Mouse (Mus musculus): ENCODE measurements around the gene Elovl2. TPM values are rescaled to one million over a fixed set of nuclear protein-coding genes. Genes with fewer than 3 reads are reported as not detected.
"Not testable (repeated sequence)": the region's sequence is repeated elsewhere in the genome, so short reads cannot be mapped to it uniquely, and the experiment has no call there.

The Elovl2 gene
- 1.2 and 1.8 TPM in 2 replicates for polyA plus RNA-seq (2015; fragmentation: Nextera tagmentation; extraction: Ambion mirVana)

- no peaks in the 10 kb centered on the region for H3K9me3 ChIP-seq (ENCODE audit: control insufficient read depth, low read length)
- WGBS = 2% methylated on average over 38 of the region's 77 CpGs
- no peaks in the 10 kb centered on the region for H3K27me3 ChIP-seq (ENCODE audit: control insufficient read depth, insufficient read depth, low read length)
- peak within 1 kb of the TSS; percentile 75 for H3K4me2 ChIP-seq (replicated peaks; ENCODE audit: low read depth)
- TF ChIP-seq EP300 (optimal IDR thresholded peaks at IDR 0.05) (no peak), CTCF (IDR thresholded peaks at IDR 0.05; ENCODE audit: low read depth) (peak; percentile 63)
- DNase-seq (ENCODE audit: low spot score) (peak; percentile 79), ATAC-seq (ENCODE audit: low FRiP score, low TSS enrichment) (peak; percentile 91)
- no peaks in the 10 kb centered on the region for H3K4me1 ChIP-seq (replicated peaks; ENCODE audit: control insufficient read depth, insufficient read depth)
- H3K27ac ChIP-seq (replicated peaks) = no peak within 1 kb of the TSS
- no peaks in the 10 kb centered on the region for H3K36me3 ChIP-seq (ENCODE audit: control insufficient read depth, insufficient read depth, low read length)
- peak within 1 kb of the TSS; percentile 52 for H3K4me3 ChIP-seq (ENCODE audit: low read depth, low read length)
- H3K9ac ChIP-seq (ENCODE audit: low read length) = peak within 1 kb of the TSS; percentile 47
Observed at GRCm38 (mm10) chr13:41220304-41220834, at the start of gene Elovl2. Gene Elovl2, minus strand, starts transcription at chr13:41220405.

DNA sequence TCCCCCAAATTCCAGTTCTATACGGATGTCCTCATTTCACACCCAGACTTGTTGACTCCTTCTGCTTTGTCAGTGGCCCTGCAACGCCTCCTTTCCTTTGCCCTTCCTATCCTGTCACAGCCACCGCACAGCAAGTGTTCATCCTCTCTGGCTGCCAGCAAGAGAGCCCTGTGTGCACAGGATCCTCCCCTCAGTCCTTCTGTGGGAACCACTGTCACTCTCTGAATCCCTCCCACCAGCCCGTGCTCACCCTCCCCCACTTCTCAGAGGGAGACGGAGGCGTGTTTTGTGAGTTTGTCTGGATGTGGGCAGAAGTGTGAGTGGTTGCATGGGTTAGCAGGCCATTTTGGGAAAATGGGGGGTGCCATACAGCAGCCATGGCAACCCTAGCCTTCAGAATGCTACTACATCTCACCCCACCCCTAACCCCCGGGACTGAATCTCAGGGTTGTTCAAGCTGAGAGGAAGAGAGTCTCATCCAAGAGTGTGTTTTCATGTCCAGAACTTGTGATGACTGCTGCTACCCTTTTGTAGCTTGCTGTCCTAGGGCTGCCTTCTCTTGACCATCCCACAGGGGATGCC is 47.7 kb upstream of the Elovl2 start:
- no peaks in the 10 kb centered on the region for H3K27me3 ChIP-seq (ENCODE audit: control insufficient read depth, insufficient read depth, low read length)
- H3K9me3 ChIP-seq (ENCODE audit: control insufficient read depth, low read length) = no peaks in the 10 kb centered on the region
- no peak overlapping the region for H3K4me2 ChIP-seq (replicated peaks; ENCODE audit: low read depth)
- 46% methylated on average over 7 of the region's 7 CpGs for WGBS
- TF ChIP-seq CTCF (IDR thresholded peaks at IDR 0.05; ENCODE audit: low read depth) (no peak), EP300 (optimal IDR thresholded peaks at IDR 0.05) (no peak)
- no peaks in the 10 kb centered on the region for H3K36me3 ChIP-seq (ENCODE audit: control insufficient read depth, insufficient read depth, low read length)
- H3K9ac ChIP-seq (ENCODE audit: low read length) = no peak overlapping the region
- ATAC-seq (ENCODE audit: low FRiP score, low TSS enrichment) = 0 out of 2 replicates have a peak, but pooled peaks have one; percentile 24
- H3K4me3 ChIP-seq (ENCODE audit: low read depth, low read length) = no peak overlapping the region
- no peaks in the 10 kb centered on the region for H3K4me1 ChIP-seq (replicated peaks; ENCODE audit: control insufficient read depth, insufficient read depth)
- no peak overlapping the region for H3K27ac ChIP-seq (replicated peaks)
- DNase-seq (ENCODE audit: low spot score) = no peak

DNA sequence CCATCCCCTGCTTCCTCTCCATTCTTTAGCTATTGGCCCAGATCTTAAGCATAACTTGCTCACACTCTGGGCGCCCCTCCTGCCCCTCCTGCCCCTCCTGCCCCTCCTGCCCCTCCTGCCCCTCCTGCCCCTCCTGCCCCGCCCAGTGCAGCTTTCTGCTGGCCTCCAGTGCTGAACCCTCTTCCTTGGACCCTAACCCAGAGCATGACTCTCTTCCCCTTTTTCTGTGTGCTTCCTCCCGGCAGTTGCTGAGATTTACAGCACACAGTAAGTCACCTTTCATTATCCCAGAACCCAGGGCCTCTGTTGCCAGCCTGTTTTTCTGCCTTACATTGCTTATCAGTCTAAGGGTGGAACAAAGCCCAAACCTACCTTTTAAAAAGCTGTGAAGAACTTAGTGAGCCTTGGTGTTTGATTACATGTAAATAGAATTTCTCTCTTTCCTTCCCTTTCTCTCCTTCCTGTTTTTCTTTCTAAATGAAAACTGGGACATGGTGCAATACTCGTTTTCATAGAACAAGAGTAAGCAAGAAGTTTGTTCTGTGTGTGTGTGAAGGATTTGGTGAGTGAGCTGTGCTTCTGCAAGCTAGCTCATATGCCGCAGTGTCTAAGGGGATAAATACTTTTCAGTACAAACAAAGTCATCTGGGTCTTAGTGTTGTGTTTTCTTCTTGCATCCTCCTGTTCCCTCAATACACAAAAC is 43.2 kb upstream of the Elovl2 start:
- H3K4me3 ChIP-seq (ENCODE audit: low read depth, low read length) = no peak overlapping the region
- no peaks in the 10 kb centered on the region for H3K36me3 ChIP-seq (ENCODE audit: control insufficient read depth, insufficient read depth, low read length)
- no peak overlapping the region for H3K4me2 ChIP-seq (replicated peaks; ENCODE audit: low read depth)
- no peaks in the 10 kb centered on the region for H3K9me3 ChIP-seq (ENCODE audit: control insufficient read depth, low read length)
- WGBS = 70% methylated on average over 5 of the region's 5 CpGs
- H3K4me1 ChIP-seq (replicated peaks; ENCODE audit: control insufficient read depth, insufficient read depth) = no peaks in the 10 kb centered on the region
- H3K27me3 ChIP-seq (ENCODE audit: control insufficient read depth, insufficient read depth, low read length) = no peaks in the 10 kb centered on the region
- H3K27ac ChIP-seq (replicated peaks) = no peak overlapping the region
- TF ChIP-seq EP300 (optimal IDR thresholded peaks at IDR 0.05) = no peak
- TF ChIP-seq CTCF (IDR thresholded peaks at IDR 0.05; ENCODE audit: low read depth) = no peak
- ATAC-seq (ENCODE audit: low FRiP score, low TSS enrichment) (no peak), DNase-seq (ENCODE audit: low spot score) (no peak)
- H3K9ac ChIP-seq (ENCODE audit: low read length) = no peak overlapping the region

- H3K4me1 ChIP-seq (replicated peaks; ENCODE audit: control insufficient read depth, insufficient read depth); DNase-seq (ENCODE audit: low spot score); H3K36me3 ChIP-seq (ENCODE audit: control insufficient read depth, insufficient read depth, low read length); H3K27me3 ChIP-seq (ENCODE audit: control insufficient read depth, insufficient read depth, low read length); H3K9me3 ChIP-seq (ENCODE audit: control insufficient read depth, low read length); H3K27ac ChIP-seq (replicated peaks); H3K9ac ChIP-seq (ENCODE audit: low read length); H3K4me3 ChIP-seq (ENCODE audit: low read depth, low read length); H3K4me2 ChIP-seq (replicated peaks; ENCODE audit: low read depth): not testable (repeated sequence)
- WGBS = 76% methylated on average over 8 of the region's 8 CpGs
- peak; percentile 83 for ATAC-seq (ENCODE audit: low FRiP score, low TSS enrichment)
Observed at GRCm38 (mm10) chr13:41261617-41262016, 41.4 kb upstream of the Elovl2 start.

DNA sequence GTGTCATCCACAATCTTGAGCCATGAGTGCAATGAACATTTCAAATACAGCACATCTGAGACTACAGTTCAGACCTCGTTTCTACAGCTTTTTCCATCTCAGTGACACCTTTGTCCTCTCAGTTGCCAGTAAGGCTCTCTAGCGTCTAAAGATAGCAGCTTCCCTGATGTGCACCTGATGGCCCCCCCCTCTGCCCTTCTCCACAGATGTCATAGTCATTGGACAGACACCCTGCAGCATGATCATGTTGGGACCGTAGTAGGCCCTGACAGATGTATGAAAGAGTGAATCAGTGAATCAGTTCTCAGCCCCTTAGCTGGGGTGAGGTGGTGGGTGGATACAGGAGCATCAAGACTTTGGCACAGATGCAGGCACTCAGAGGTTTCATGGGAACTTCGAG is 37.6 kb upstream of the Elovl2 start:
- Histone ChIP-seq H3K27me3 (ENCODE audit: control insufficient read depth, insufficient read depth, low read length) (no peaks in the 10 kb centered on the region), H3K27ac (replicated peaks) (no peak overlapping the region), H3K4me1 (replicated peaks; ENCODE audit: control insufficient read depth, insufficient read depth) (no peaks in the 10 kb centered on the region), H3K9ac (ENCODE audit: low read length) (no peak overlapping the region), H3K4me3 (ENCODE audit: low read depth, low read length) (no peak overlapping the region), H3K4me2 (replicated peaks; ENCODE audit: low read depth) (no peak overlapping the region), H3K9me3 (ENCODE audit: control insufficient read depth, low read length) (no peaks in the 10 kb centered on the region), H3K36me3 (ENCODE audit: control insufficient read depth, insufficient read depth, low read length) (no peaks in the 10 kb centered on the region)
- ATAC-seq (ENCODE audit: low FRiP score, low TSS enrichment) (no peak), DNase-seq (ENCODE audit: low spot score) (no peak)
- TF ChIP-seq CTCF (IDR thresholded peaks at IDR 0.05; ENCODE audit: low read depth) = no peak
- no peak for TF ChIP-seq EP300 (optimal IDR thresholded peaks at IDR 0.05)
- WGBS = 87% methylated on average over 4 of the region's 4 CpGs

GRCm38 (mm10) chr13:41256962-41257361 is 36.8 kb upstream of the Elovl2 start:
- WGBS = 94% methylated on average over 3 of the region's 3 CpGs
- H3K4me2 ChIP-seq (replicated peaks; ENCODE audit: low read depth) = no peak overlapping the region
- H3K36me3 ChIP-seq (ENCODE audit: control insufficient read depth, insufficient read depth, low read length) = no peaks in the 10 kb centered on the region
- no peak overlapping the region for H3K27ac ChIP-seq (replicated peaks)
- no peaks in the 10 kb centered on the region for H3K27me3 ChIP-seq (ENCODE audit: control insufficient read depth, insufficient read depth, low read length)
- H3K9me3 ChIP-seq (ENCODE audit: control insufficient read depth, low read length) = no peaks in the 10 kb centered on the region
- H3K9ac ChIP-seq (ENCODE audit: low read length) = no peak overlapping the region
- ATAC-seq (ENCODE audit: low FRiP score, low TSS enrichment) (no peak), DNase-seq (ENCODE audit: low spot score) (no peak)
- H3K4me1 ChIP-seq (replicated peaks; ENCODE audit: control insufficient read depth, insufficient read depth) = no peaks in the 10 kb centered on the region
- no peak overlapping the region for H3K4me3 ChIP-seq (ENCODE audit: low read depth, low read length)
- TF ChIP-seq EP300 (optimal IDR thresholded peaks at IDR 0.05) (no peak), CTCF (IDR thresholded peaks at IDR 0.05; ENCODE audit: low read depth) (no peak)

Data from stomach, postnatal 0 days (tissue).